Mouse (Mus musculus) hindbrain, embryonic 12.5 days (tissue): ENCODE data around the gene Myo1f. TPM values are rescaled to one million over a fixed set of nuclear protein-coding genes. Genes with fewer than 3 reads are reported as not detected.

Experiments used
- ATAC-seq: fragments of 200-750 bp; cut with Nextera tagmentation; 2 replicates; pipeline ENCODE4 v1.8.0; 2017; ENCODE audit warnings: moderate TSS enrichment; ENCODE audit not compliant: low FRiP score
- H3K27ac ChIP-seq: fragments of 300-500 bp; sonication (generic); 2 replicates; pipeline ENCODE4 v1.5.1; 2016; ENCODE audit warnings: mild to moderate bottlenecking
- H3K27me3 ChIP-seq: fragments of 300-500 bp; sonication (generic); 2 replicates; pipeline ENCODE4 v1.6.1; 2016; ENCODE audit warnings: mild to moderate bottlenecking
- H3K36me3 ChIP-seq: fragments of 300-500 bp; sonication (generic); 2 replicates; pipeline ENCODE4 v1.6.1; 2016; ENCODE audit warnings: mild to moderate bottlenecking
- H3K4me1 ChIP-seq: fragments of 300-500 bp; sonication (generic); 2 replicates; pipeline ENCODE4 v1.6.1; 2016
- H3K4me2 ChIP-seq: fragments of 300-500 bp; sonication (generic); replicated peaks from 2 replicates; pipeline ENCODE4 v1.6.1; 2016; ENCODE audit warnings: mild to moderate bottlenecking
- H3K4me3 ChIP-seq: fragments of 300-500 bp; sonication (generic); 2 replicates; pipeline ENCODE4 v1.5.1; 2016; ENCODE audit warnings: mild to moderate bottlenecking
- H3K9ac ChIP-seq: fragments of 300-500 bp; sonication (generic); 2 replicates; pipeline ENCODE4 v1.6.1; 2016; ENCODE audit warnings: mild to moderate bottlenecking, moderate library complexity
- H3K9me3 ChIP-seq: fragments of 300-500 bp; sonication (generic); replicated peaks from 2 replicates; pipeline ENCODE4 v1.6.1; 2016; ENCODE audit warnings: mild to moderate bottlenecking
- WGBS: fragments of 180-500 bp; shearing (Covaris S2); methylation state at CpG from one replicate; pipeline ENCODE4 v1.1.7; 2016; 5-methylcytosine and 5-hydroxymethylcytosine counted together
- polyA plus RNA-seq: library from polyadenylated mRNA; unstranded; fragments of >200 nt; fragmentation: Nextera tagmentation; extraction: Ambion mirVana; gene quantifications from 2 replicates; pipeline ENCODE4 v1.2.1, GENCODE M21; 2016

Myo1f gene
- polyA plus RNA-seq, 1 experiment from 2014 or later: 2.1 TPM

DNA sequence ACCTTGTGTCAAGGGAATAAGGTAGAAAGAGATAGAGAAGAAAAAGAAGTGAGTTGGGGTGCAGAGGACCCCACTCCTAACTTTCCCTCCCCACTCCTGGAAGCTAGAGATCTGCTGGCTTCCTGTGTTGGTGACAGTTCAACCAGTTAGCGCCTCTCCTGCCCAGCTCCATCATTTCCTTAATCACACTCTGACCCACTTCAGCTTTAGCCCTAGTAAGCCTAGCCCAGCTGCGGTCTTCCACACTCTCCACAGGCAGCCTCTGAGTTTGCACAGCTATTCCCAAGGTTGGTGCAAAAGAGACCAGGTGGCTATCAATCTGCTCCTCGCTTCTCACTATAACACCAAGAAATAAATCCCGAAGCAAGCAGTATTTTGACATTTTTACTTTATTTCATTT lies 15.6 kb upstream of the Myo1f start:
- Histone ChIP-seq H3K4me2 (no peak overlapping the region), H3K9me3 (no peaks in the 10 kb centered on the region), H3K9ac (no peak overlapping the region), H3K27me3 (no peaks in the 10 kb centered on the region), H3K4me1 (no peaks in the 10 kb centered on the region), H3K4me3 (no peak overlapping the region), H3K36me3 (peaks cover 43% of the 10 kb centered on the region), H3K27ac (no peak overlapping the region)
- 93% methylated on average over 4 of the region's 4 CpGs for WGBS
- no peak for ATAC-seq

DNA sequence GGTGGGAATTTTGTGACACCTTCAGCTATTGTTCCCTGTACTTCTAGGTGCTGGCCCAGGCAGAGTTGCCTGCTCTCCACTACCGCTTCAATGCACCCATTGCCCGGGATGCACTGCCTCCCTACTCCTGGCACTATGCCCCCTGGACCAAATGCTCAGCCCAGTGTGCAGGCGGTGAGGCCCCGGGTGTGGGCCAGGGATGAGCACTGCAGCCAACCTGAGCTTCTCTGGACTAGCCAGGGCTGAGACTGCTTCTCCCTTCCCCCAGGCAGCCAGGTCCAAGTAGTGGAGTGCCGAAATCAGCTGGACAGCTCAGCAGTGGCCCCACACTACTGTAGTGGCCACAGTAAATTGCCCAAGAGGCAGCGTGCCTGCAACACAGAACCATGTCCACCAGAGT lies 6.3 kb upstream of the Myo1f start:
- peaks cover 50% of the 10 kb centered on the region for H3K36me3 ChIP-seq
- no peak for ATAC-seq
- H3K9me3 ChIP-seq: no peaks in the 10 kb centered on the region
- no peak overlapping the region for H3K27ac ChIP-seq
- H3K4me1 ChIP-seq: no peaks in the 10 kb centered on the region
- H3K9ac ChIP-seq: no peak overlapping the region
- H3K4me3 ChIP-seq: no peak overlapping the region
- H3K27me3 ChIP-seq: no peaks in the 10 kb centered on the region
- H3K4me2 ChIP-seq: no peak overlapping the region
- WGBS: 88% methylated on average over 6 of the region's 6 CpGs

DNA sequence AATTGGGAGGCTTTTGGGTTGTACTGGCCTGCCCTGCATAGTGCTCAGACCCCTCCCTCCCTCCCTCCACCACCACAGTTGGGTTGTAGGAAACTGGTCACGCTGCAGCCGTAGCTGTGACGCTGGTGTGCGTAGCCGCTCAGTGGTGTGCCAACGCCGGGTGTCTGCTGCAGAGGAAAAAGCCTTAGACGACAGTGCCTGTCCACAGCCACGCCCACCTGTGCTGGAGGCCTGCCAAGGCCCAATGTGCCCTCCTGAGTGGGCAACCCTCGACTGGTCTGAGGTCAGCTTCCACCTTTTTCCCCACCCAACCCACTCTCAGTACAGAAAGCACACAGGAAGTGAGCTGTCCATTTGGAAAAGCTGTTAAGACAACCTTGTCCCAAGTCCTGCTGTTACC lies 5.1 kb upstream of the Myo1f start:
- H3K36me3 ChIP-seq: peaks cover 46% of the 10 kb centered on the region
- 88% methylated on average over 10 of the region's 10 CpGs for WGBS
- H3K27ac ChIP-seq: no peak overlapping the region
- no peaks in the 10 kb centered on the region for H3K4me1 ChIP-seq
- H3K27me3 ChIP-seq: no peaks in the 10 kb centered on the region
- no peak overlapping the region for H3K4me2 ChIP-seq
- no peak overlapping the region for H3K9ac ChIP-seq
- ATAC-seq: no peak
- H3K9me3 ChIP-seq: no peaks in the 10 kb centered on the region
- H3K4me3 ChIP-seq: no peak overlapping the region

DNA sequence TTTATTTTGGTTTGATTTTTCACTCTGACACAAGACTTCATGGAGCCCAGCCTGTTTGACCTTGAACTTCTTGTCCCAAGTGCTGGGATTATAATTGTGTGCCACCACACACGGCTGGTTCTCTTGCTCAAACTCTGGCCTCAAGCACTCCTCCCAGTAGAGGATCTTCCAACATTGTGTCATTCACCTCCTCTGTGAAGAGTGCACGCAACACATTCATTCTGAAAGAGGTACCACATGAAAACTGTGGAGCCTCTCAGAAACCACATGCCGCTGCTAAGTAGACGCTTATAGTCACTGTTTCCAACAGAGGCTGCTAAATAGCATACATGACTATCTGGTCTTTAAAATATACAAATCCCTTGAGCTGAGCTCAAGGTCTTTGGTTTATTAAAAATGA lies 3.4 kb upstream of the Myo1f start:
- Histone ChIP-seq H3K4me1 (no peaks in the 10 kb centered on the region), H3K27me3 (no peaks in the 10 kb centered on the region), H3K4me2 (no peak overlapping the region), H3K27ac (no peak overlapping the region), H3K4me3 (no peak overlapping the region), H3K9me3 (no peaks in the 10 kb centered on the region), H3K9ac (no peak overlapping the region), H3K36me3 (peaks cover 45% of the 10 kb centered on the region)
- ATAC-seq: no peak
- 93% methylated on average over 4 of the region's 4 CpGs for WGBS

DNA sequence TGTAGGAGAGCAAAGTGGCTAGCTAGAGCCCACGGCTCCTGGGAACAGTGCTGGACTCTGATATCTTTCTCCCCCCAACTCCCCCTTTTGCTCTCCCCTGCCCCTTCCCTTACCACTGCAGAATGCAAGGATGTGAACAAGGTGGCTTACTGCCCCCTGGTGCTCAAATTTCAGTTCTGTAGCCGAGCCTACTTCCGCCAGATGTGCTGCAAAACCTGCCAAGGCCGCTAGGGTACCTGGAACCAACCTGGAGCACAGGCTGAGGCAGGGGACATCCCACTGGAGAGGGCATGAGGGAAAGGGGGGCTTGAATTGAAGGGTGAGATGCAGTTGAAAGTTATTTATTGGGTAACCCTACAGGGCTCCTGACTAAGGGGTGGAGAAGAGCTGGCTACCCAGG lies 2.5 kb upstream of the Myo1f start:
- Histone ChIP-seq H3K9ac (no peak overlapping the region), H3K4me2 (no peak overlapping the region), H3K4me3 (no peak overlapping the region), H3K4me1 (no peaks in the 10 kb centered on the region), H3K36me3 (peaks cover 40% of the 10 kb centered on the region), H3K9me3 (no peaks in the 10 kb centered on the region), H3K27me3 (no peaks in the 10 kb centered on the region), H3K27ac (no peak overlapping the region)
- no peak for ATAC-seq
- WGBS: 57% methylated on average over 4 of the region's 4 CpGs

DNA sequence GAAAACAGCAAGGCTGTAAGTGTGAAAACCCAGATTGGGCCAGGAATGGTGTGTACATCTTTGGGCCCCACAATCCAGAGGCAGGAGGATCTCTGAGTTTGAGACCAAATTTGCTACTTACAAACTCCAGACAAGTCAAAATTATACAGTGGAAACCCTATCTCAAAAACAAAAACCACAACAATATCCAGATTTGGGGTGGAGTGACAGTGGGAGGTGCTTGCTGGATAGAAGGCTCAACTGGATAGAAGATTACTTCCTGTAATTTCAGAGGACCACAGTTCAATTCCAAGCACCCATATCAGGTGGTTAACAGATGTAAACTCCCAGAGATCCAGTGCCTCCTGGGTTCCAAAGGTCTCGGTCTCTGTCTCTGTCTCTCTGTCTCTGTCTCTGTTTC lies 971 bp upstream of the Myo1f start:
- Histone ChIP-seq H3K9ac (no peak overlapping the region), H3K36me3 (peaks cover 26% of the 10 kb centered on the region), H3K4me2 (no peak overlapping the region), H3K4me1 (no peaks in the 10 kb centered on the region), H3K27ac (no peak overlapping the region), H3K4me3 (no peak overlapping the region), H3K9me3 (no peaks in the 10 kb centered on the region), H3K27me3 (no peaks in the 10 kb centered on the region)
- 100% methylated on average over 1 of the region's 1 CpGs for whole genome bisulfite sequencing
- ATAC-seq: no peak

DNA sequence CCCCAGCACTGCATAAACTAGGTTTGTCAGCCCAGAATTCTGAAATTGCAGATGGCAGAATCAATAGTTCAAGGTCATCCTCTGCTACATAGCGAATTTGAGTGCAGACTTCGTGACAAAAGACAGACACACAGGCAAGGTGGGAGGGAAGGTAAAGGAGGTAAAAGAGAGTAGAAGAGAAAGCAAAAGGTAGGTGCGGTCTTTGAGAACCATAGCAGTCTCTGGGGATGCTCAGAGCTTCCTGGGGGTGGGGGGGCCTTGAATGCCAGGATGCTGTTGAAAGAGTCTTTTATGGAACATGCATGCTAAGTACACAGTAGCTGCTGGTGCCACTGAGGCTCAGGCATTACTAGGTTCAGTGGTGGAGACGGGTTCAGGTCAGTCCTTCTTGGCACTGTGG lies 2.4 kb downstream of the Myo1f start:
- H3K9me3 ChIP-seq: no peaks in the 10 kb centered on the region
- peaks cover 10% of the 10 kb centered on the region; the same call in 1 of the 2 replicates for H3K36me3 ChIP-seq
- no peak overlapping the region for H3K4me3 ChIP-seq
- 76% methylated on average over 4 of the region's 4 CpGs for WGBS
- no peak overlapping the region for H3K9ac ChIP-seq
- no peak overlapping the region for H3K27ac ChIP-seq
- H3K27me3 ChIP-seq: no peaks in the 10 kb centered on the region
- H3K4me2 ChIP-seq: no peak overlapping the region
- no peak for ATAC-seq
- H3K4me1 ChIP-seq: no peaks in the 10 kb centered on the region

DNA sequence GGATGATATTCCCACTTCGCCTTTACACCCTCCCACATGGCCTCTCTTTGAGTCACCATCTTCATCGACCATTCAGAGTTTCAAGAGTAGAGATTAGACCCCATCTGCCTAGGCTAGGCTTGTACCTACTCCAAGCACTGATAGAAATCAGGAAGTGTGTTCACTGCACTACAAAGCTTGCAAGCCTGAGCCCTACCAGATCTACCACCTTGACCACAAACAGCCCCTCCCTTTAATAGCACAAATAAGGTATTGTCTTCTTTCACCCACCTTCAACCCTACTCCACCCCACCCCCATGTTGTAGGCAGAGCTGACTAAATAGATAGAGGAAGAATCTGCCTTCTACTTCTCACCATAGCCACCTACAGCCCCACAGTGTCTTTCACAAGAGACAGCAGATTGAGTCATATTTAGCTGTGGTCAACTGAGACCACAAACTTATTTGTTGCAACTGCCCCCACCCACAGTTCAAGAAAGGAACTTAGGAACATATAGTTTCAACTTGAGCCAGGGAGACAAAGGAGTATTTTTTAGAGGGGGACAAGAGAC lies 8.1 kb downstream of the Myo1f start:
- no peaks in the 10 kb centered on the region for H3K9me3 ChIP-seq
- H3K36me3 ChIP-seq: no peaks in the 10 kb centered on the region
- no peak overlapping the region for H3K9ac ChIP-seq
- no peaks in the 10 kb centered on the region for H3K27me3 ChIP-seq
- H3K27ac ChIP-seq: no peak overlapping the region
- no peaks in the 10 kb centered on the region for H3K4me1 ChIP-seq
- H3K4me2 ChIP-seq: no peak overlapping the region
- ATAC-seq: no peak
- WGBS: 71% methylated on average over 2 of the region's 2 CpGs
- H3K4me3 ChIP-seq: no peak overlapping the region

DNA sequence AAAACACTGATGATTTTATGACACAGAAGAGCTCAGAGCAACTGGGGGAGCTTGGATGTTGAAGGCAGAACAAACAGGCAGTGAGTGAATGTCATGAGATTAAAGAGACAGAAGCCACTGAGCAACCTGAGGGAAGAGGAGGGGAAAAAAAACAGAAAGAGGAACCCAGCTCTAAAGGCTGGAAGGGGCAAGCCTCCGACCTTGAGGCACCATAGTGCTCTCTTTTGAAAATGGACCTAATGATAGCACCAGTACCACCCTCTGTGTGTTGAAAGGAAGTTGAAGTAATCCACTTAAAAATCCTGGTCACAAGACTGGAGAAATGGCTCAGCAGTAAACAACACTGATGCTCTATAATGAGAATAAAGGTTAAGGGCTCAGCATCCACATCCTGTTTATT lies 9.1 kb downstream of the Myo1f start:
- H3K9ac ChIP-seq: no peak overlapping the region
- no peaks in the 10 kb centered on the region for H3K36me3 ChIP-seq
- no peak overlapping the region for H3K4me3 ChIP-seq
- no peaks in the 10 kb centered on the region for H3K9me3 ChIP-seq
- H3K4me1 ChIP-seq: no peaks in the 10 kb centered on the region
- H3K27ac ChIP-seq: no peak overlapping the region
- H3K27me3 ChIP-seq: no peaks in the 10 kb centered on the region
- H3K4me2 ChIP-seq: no peak overlapping the region
- WGBS: 76% methylated on average over 1 of the region's 1 CpGs
- no peak for ATAC-seq

DNA sequence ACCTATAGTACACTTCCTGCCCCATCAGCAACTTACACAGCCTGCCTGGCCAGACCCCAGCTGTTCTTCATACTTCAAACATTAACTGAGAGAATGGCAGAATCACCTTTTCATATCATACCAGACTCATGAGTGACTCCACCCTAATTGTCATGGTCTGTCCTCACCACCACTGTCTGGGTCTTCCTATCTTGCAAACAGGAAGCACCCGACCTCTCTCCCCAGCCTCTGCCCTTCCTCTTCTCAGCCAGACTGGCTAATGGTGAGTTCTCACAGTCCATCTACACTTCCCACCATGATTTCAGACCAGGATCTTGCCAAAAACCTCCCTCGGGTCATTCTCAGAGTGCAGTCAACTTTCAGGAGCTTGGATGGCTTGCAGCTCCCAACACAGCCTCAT lies 10.7 kb downstream of the Myo1f start:
- no peaks in the 10 kb centered on the region for H3K36me3 ChIP-seq
- ATAC-seq: no peak
- no peaks in the 10 kb centered on the region for H3K27me3 ChIP-seq
- H3K4me1 ChIP-seq: no peaks in the 10 kb centered on the region
- H3K27ac ChIP-seq: no peak overlapping the region
- no peak overlapping the region for H3K9ac ChIP-seq
- 82% methylated on average over 2 of the region's 2 CpGs for WGBS
- no peaks in the 10 kb centered on the region for H3K9me3 ChIP-seq
- H3K4me3 ChIP-seq: no peak overlapping the region
- H3K4me2 ChIP-seq: no peak overlapping the region

DNA sequence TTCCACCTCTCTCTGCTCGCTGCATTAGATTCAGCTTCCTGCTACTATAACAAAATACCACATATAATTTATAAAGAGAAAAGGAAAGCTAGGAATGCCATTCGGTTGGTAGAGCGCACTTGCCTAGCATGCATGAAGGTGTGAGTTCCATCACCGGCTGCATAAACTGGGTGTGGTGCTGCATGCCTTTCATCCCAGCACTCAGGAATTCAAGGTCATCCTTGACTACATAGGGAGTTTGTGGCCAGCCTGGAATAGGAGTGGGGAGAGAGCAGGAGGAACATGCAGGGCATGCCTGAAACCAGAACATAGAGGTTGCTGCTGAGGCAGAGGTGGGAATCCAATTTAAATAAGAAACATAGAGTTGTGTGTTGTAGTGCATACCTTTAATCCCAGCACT lies 28.6 kb downstream of the Myo1f start:
- H3K27me3 ChIP-seq: no peaks in the 10 kb centered on the region
- H3K36me3 ChIP-seq: no peaks in the 10 kb centered on the region
- H3K4me1 ChIP-seq: no peaks in the 10 kb centered on the region
- H3K4me3 ChIP-seq: no peak overlapping the region
- no peak for ATAC-seq
- H3K9ac ChIP-seq: no peak overlapping the region
- no peak overlapping the region for H3K4me2 ChIP-seq
- no peak overlapping the region for H3K27ac ChIP-seq
- 92% methylated on average over 4 of the region's 4 CpGs for WGBS
- no peaks in the 10 kb centered on the region for H3K9me3 ChIP-seq

DNA sequence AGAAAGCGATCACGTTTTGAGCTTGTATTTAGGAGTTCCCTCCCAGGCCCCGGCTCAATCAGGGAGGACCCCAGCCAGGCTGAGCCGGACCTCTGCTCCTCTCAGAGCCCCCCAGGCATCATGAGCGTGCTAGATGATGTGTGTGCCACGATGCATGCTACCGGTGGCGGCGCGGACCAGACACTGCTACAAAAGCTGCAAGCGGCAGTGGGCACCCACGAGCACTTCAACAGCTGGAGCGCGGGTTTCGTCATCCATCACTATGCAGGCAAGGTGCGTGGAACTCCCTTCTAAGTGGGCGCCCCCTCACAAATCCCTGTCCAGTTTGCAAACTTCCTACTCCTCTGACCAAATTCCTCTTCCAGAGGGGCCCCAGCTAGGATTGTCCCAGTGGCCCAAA lies 30.5 kb downstream of the Myo1f start:
- 69% methylated on average over 17 of the region's 17 CpGs for WGBS
- H3K9ac ChIP-seq: no peak overlapping the region
- ATAC-seq: no peak
- H3K4me1 ChIP-seq: no peaks in the 10 kb centered on the region
- H3K4me3 ChIP-seq: no peak overlapping the region
- no peaks in the 10 kb centered on the region for H3K9me3 ChIP-seq
- H3K36me3 ChIP-seq: no peaks in the 10 kb centered on the region
- no peak overlapping the region for H3K4me2 ChIP-seq
- no peaks in the 10 kb centered on the region for H3K27me3 ChIP-seq
- no peak overlapping the region for H3K27ac ChIP-seq

DNA sequence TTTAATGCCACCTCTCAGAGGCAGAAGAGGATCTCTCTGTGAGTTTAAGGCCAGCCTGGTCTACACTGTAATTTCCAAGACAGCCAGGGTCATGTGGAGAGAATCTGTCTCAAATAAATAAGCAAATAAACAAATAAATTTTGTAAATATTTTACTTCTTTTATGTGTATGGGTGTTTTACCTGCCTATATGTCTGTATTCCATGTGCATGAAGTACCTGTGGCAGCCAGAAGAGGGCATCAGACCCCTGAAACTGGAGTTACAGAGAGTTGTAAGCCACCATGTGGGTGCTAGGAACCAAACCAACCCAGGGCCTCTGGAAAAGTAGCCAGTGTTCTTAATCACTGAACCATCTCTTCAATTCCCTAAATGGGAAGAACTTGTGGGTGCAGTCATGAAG lies 41.8 kb downstream of the Myo1f start:
- Histone ChIP-seq H3K36me3 (no peaks in the 10 kb centered on the region), H3K27me3 (no peaks in the 10 kb centered on the region), H3K9me3 (peaks cover 7% of the 10 kb centered on the region; the same call in 1 of the 2 replicates), H3K4me3 (no peak overlapping the region), H3K27ac (no peak overlapping the region), H3K9ac (no peak overlapping the region), H3K4me2 (no peak overlapping the region), H3K4me1 (no peaks in the 10 kb centered on the region)
- ATAC-seq: no peak
